Mouse (Mus musculus) T-helper 17 cell (primary cell): ENCODE measurements around the gene Dkkl1.

Experiments
- in situ Hi-C, 2 experiments: fragments of 300-600 bp; cut with MboI, MseI; formaldehyde crosslinking; loops; 1 replicate in 1 of 2; 2 replicates in 1 of 2; pipeline ENCODE4 v1.15.1; 2025; ENCODE audit warnings: high pct_unique_total_duplicates in 2 of 2

The Dkkl1 gene

GRCm38 (mm10) chr7:45231192-45231591 is 19.2 kb upstream of the Dkkl1 start:
- in situ Hi-C loops: loop anchor here in 1 of 2 experiments (25.0 kb wide), 1 partner anchor 1444 kb away; the partner anchor contains the start of genes Klk10, Klk8 and Klk9

GRCm38 (mm10) chr7:45229459-45230203 is 17.7 kb upstream of the Dkkl1 start:
- in situ Hi-C loops: loop anchor here in 1 of 2 experiments (25.0 kb wide), 1 partner anchor 1442 kb away; the partner anchor contains the start of genes Klk10, Klk8 and Klk9

GRCm38 (mm10) chr7:45229046-45229445 is 17.1 kb upstream of the Dkkl1 start:
- in situ Hi-C loops: loop anchor here in 1 of 2 experiments (25.0 kb wide), 1 partner anchor 1442 kb away; the partner anchor contains the start of genes Klk10, Klk8 and Klk9

- in situ Hi-C loops: loop anchor here in 1 of 2 experiments (25.0 kb wide), 1 partner anchor 1441 kb away; the partner anchor contains the start of genes Klk10, Klk8 and Klk9
These were observed 16.6 kb upstream of the Dkkl1 start for GRCm38 (mm10) chr7:45228548-45228947.

GRCm38 (mm10) chr7:45226421-45226820 is 14.5 kb upstream of the Dkkl1 start:
- in situ Hi-C loops: loop anchor here in 1 of 2 experiments (25.0 kb wide), 1 partner anchor 1439 kb away; the partner anchor contains the start of genes Klk10, Klk8 and Klk9

GRCm38 (mm10) chr7:45224826-45225225 is 12.9 kb upstream of the Dkkl1 start:
- in situ Hi-C loops: loop anchor here in 1 of 2 experiments (25.0 kb wide), 1 partner anchor 1438 kb away; the partner anchor contains the start of genes Klk10, Klk8 and Klk9

GRCm38 (mm10) chr7:45221680-45222079 is 9.7 kb upstream of the Dkkl1 start:
- in situ Hi-C loops: no loop called here

- in situ Hi-C loops: no loop called here
These were observed 4.7 kb upstream of the Dkkl1 start for GRCm38 (mm10) chr7:45216442-45217183.

- in situ Hi-C loops: no loop called here
These were observed 3.9 kb upstream of the Dkkl1 start, which contains the start of gene Tead2 for GRCm38 (mm10) chr7:45215673-45216441. Gene Tead2 (plus strand): TSS chr7:45215753.

- in situ Hi-C loops: no loop called here
These were observed 1.8 kb upstream of the Dkkl1 start for GRCm38 (mm10) chr7:45213708-45214107.

- in situ Hi-C loops: no loop called here
These were observed 409 bp upstream of the Dkkl1 start for GRCm38 (mm10) chr7:45212356-45212755.

GRCm38 (mm10) chr7:45211070-45211469 is 877 bp downstream of the Dkkl1 start:
- in situ Hi-C loops: no loop called here

GRCm38 (mm10) chr7:45208260-45208659 is 3.7 kb downstream of the Dkkl1 start:
- in situ Hi-C loops: no loop called here

- in situ Hi-C loops: no loop called here
These were observed 7.4 kb downstream of the Dkkl1 start, which contains the start of gene Ccdc155 for GRCm38 (mm10) chr7:45204380-45205143. Gene Ccdc155 (minus strand): TSS chr7:45204892.

GRCm38 (mm10) chr7:45202654-45203053 is 9.3 kb downstream of the Dkkl1 start:
- in situ Hi-C loops: no loop called here

- in situ Hi-C loops: no loop called here
These were observed 13.0 kb downstream of the Dkkl1 start for GRCm38 (mm10) chr7:45198961-45199360.

- in situ Hi-C loops: no loop called here
These were observed 13.5 kb downstream of the Dkkl1 start for GRCm38 (mm10) chr7:45198435-45198834.

- in situ Hi-C loops: no loop called here
These were observed 15.0 kb downstream of the Dkkl1 start for GRCm38 (mm10) chr7:45196994-45197393.

GRCm38 (mm10) chr7:45196176-45196535 is 15.8 kb downstream of the Dkkl1 start:
- in situ Hi-C loops: no loop called here

GRCm38 (mm10) chr7:45195341-45196175 is 16.4 kb downstream of the Dkkl1 start:
- in situ Hi-C loops: no loop called here
